Mouse (Mus musculus): ENCODE measurements around the gene Clcn2.

DNA sequence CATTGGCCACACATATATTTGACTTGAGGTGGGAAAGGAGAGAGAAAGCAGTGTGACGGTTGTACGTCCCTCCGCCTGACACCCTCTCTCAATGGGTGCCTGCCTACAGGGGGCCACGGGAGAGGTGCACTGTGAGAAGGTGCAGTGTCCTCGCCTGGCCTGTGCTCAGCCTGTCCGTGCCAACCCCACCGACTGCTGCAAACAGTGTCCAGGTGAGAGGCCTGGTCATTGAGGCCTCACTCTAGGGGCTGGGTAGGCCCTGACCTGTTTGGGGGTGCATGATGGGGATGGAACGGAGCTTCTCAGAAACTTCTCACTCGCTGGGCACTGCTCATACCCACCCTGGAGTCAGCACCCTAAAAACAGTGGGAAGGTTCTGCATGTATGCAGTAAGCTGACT is 22.3 kb upstream of the Clcn2 start:
- TF ChIP-seq USF1 (IDR thresholded peaks at IDR 0.05; ENCODE audit: low read depth) = no peak
- TF ChIP-seq POLR2AphosphoS2 (IDR thresholded peaks at IDR 0.05; ENCODE audit: insufficient read length, low read depth) = no peak
- no peak for TF ChIP-seq POLR2A (IDR thresholded peaks at IDR 0.05; ENCODE audit: insufficient read length, low read depth)
- TF ChIP-seq MAX (IDR thresholded peaks at IDR 0.05; ENCODE audit: low read depth) = no peak
- no peak for TF ChIP-seq MYOD1 (IDR thresholded peaks at IDR 0.05; ENCODE audit: control insufficient read depth in 1 of 3, insufficient read length in 2 of 3, low read depth in 2 of 3)
- TF ChIP-seq CEBPB (IDR thresholded peaks at IDR 0.05; ENCODE audit: insufficient read depth, poor library complexity, severe bottlenecking) = no peak
- TF ChIP-seq E2F4 (IDR thresholded peaks at IDR 0.05; ENCODE audit: insufficient read depth) = no peak
